Mouse (Mus musculus) hindbrain, embryonic 13.5 days (tissue): ENCODE data around the gene Tead4. TPM values are rescaled to one million over a fixed set of nuclear protein-coding genes. Genes with fewer than 3 reads are reported as not detected.
A peak's percentile ranks its signal among the peaks of the same experiment; 100 is the strongest.

Experiments
- ATAC-seq: fragments of 200-750 bp; cut with Nextera tagmentation; 2 replicates; pipeline ENCODE4 v1.8.0; 2017; ENCODE audit warnings: moderate TSS enrichment; ENCODE audit not compliant: low FRiP score
- H3K27ac ChIP-seq: fragments of 300-500 bp; sonication (generic); 2 replicates; pipeline ENCODE4 v1.5.1; 2015; ENCODE audit warnings: inconsistent platforms, mild to moderate bottlenecking, moderate library complexity
- H3K27me3 ChIP-seq: fragments of 300-500 bp; sonication (generic); 2 replicates; pipeline ENCODE4 v1.6.1; 2015; ENCODE audit warnings: mild to moderate bottlenecking, inconsistent platforms
- H3K36me3 ChIP-seq: fragments of 300-500 bp; sonication (generic); 2 replicates; pipeline ENCODE4 v1.6.1; 2015; ENCODE audit warnings: mild to moderate bottlenecking, inconsistent platforms
- H3K4me1 ChIP-seq: fragments of 300-500 bp; sonication (generic); replicated peaks from 2 replicates; pipeline ENCODE4 v1.6.1; 2015; ENCODE audit warnings: inconsistent platforms
- H3K4me2 ChIP-seq: fragments of 300-500 bp; sonication (generic); 2 replicates; pipeline ENCODE4 v1.6.1; 2015; ENCODE audit warnings: inconsistent platforms, mild to moderate bottlenecking, moderate library complexity
- H3K4me3 ChIP-seq: fragments of 300-500 bp; sonication (generic); 2 replicates; pipeline ENCODE4 v1.5.1; 2015; ENCODE audit warnings: mild to moderate bottlenecking, inconsistent platforms
- H3K9ac ChIP-seq: fragments of 300-500 bp; sonication (generic); 2 replicates; pipeline ENCODE4 v1.6.1; 2015; ENCODE audit warnings: mild to moderate bottlenecking, inconsistent platforms
- H3K9me3 ChIP-seq: fragments of 300-500 bp; sonication (generic); 2 replicates; pipeline ENCODE4 v1.6.1; 2016; ENCODE audit warnings: inconsistent platforms
- WGBS: fragments of 180-500 bp; shearing (Covaris S2); methylation state at CpG from one replicate; pipeline ENCODE4 v1.1.7; 2015; 5-methylcytosine and 5-hydroxymethylcytosine counted together
- polyA plus RNA-seq: library from polyadenylated mRNA; unstranded; fragments of >200 nt; fragmentation: Nextera tagmentation; extraction: Ambion mirVana; gene quantifications from 2 replicates; pipeline ENCODE4 v1.2.1, GENCODE M21; 2015

Gene Tead4
- 0.53 and 0.70 TPM in 2 replicates for polyA plus RNA-seq

DNA sequence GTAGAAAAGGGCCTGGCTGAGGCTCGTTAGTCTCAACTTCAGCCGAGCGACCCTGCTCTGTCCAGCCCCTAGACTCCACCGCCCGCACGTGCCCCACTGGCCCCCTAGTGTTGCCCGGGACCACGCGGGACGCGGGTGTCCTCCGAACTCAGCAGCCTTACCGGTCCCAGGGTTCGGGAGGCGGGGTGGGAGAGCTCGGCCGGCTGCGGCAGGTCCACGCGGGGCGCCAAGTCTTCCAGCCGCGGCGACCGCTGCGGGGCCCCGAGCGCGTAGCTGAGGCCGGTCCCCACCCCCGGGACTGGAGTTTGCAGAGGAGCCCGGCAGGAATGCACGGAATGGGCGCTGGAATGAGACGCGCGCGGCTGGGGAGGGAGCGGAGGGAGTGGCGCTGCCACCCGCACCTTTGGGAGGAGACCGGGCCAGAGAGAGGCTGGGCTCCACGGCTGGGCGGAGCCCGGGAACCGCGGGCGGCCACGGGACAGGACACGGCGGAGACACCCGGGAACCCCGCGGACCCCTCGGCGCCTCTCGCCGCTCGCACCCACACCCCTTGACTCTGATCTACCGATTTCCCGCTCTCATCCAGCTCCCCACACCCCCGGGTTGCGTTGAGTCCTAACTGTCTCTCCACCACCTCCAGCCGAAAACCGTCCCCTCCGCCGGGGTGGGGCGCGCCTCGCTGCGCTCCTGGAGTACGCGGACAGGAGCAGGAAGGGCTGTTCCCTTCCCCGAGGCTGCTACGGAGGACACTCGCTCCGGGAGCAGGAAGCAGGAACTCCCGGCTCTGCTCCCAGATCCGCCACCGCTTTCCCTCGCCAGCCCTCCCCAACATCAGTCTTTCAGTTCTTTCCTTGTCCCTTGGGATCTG is at the start of gene Tead4:
Gene Tead4 (minus strand): TSS at position 690 of the 868 bp plus-strand sequence.
- Histone ChIP-seq H3K4me3 (peak within 1 kb of the TSS; percentile 67), H3K4me1 (peaks cover 36% of the 10 kb centered on the region), H3K9ac (peak within 1 kb of the TSS; percentile 77), H3K36me3 (no peaks in the 10 kb centered on the region), H3K9me3 (no peaks in the 10 kb centered on the region), H3K27me3 (peaks cover 71% of the 10 kb centered on the region), H3K4me2 (peak within 1 kb of the TSS; percentile 100), H3K27ac (no peak within 1 kb of the TSS)
- peak; percentile 58 for ATAC-seq
- under 1% methylated on average over 74 of the region's 81 CpGs for WGBS

DNA sequence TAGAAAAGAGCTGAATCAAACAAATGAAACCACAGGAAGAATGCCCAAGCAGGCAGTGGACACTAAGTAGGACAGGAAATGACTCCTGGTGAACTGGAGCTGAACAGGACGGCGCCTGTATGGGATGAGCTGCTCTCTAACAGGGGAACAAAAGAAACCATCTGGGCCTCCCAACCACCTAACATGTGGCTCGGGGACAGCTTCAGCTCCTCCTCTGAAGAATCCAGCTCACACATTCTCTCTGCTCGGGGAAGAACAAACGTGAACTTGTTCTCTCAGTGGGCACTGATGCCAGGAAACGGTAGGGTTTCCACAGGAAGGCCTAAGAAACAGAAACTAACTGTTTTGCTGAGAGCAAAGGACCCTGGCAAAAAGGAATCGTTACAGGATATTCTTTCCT is 49.1 kb upstream of the Tead4 start:
- no peak overlapping the region for H3K9ac ChIP-seq
- H3K27ac ChIP-seq = peak overlapping the region; percentile 8
- no peak overlapping the region for H3K4me3 ChIP-seq
- no peak overlapping the region for H3K4me2 ChIP-seq
- no peak for ATAC-seq
- H3K36me3 ChIP-seq = peaks cover 13% of the 10 kb centered on the region
- 39% methylated on average over 7 of the region's 7 CpGs for WGBS
- no peaks in the 10 kb centered on the region for H3K27me3 ChIP-seq
- peaks cover 33% of the 10 kb centered on the region for H3K4me1 ChIP-seq
- H3K9me3 ChIP-seq = no peaks in the 10 kb centered on the region

DNA sequence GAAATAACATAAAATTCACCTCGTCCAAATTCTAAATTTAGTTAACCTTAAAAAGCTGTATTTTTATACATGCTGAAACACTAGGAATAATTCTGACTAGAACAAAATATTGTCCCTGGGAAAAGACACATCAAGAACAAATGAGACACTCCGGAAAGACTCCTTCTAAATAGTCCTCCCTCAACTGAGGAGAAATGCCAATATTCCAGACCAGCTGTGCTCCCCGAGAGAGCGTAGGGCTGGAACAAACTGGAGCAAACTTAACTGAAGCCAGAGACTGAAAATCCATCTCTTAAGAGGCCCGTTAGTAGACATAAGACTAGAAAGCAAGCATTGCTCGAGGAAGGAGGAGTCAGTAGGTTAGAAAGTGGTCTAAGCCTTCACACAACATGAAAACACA is 46.2 kb upstream of the Tead4 start:
- H3K4me2 ChIP-seq = no peak overlapping the region
- 0 out of 2 replicates have a peak, but pooled peaks cover 14% of the 10 kb centered on the region for H3K4me1 ChIP-seq
- no peak overlapping the region for H3K4me3 ChIP-seq
- H3K27ac ChIP-seq = no peak overlapping the region
- ATAC-seq = no peak
- H3K9ac ChIP-seq = no peak overlapping the region
- 89% methylated on average over 6 of the region's 6 CpGs for WGBS
- H3K36me3 ChIP-seq = peaks cover 17% of the 10 kb centered on the region
- no peaks in the 10 kb centered on the region for H3K27me3 ChIP-seq
- no peaks in the 10 kb centered on the region for H3K9me3 ChIP-seq

DNA sequence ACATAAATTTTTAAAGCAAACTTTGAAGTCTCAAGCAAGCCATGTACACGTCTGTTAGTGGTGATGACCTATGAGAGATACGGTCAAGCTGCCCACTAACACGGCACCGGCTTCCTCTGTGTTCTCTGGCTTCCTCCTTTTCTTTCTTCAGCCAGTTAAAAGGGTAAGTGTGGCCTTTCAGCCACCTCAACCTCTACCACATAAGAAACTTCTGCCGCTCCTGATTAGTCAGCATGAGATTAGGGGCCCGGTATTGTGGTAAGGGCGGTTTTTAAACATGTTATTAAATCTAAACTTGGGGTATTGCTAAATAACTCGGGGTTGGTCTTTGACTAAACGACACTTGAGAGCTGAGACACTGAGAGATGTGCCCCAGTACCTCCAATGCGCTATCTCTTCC is 45.0 kb upstream of the Tead4 start:
- no peaks in the 10 kb centered on the region for H3K27me3 ChIP-seq
- H3K9me3 ChIP-seq = no peaks in the 10 kb centered on the region
- H3K4me2 ChIP-seq = no peak overlapping the region
- H3K4me3 ChIP-seq = no peak overlapping the region
- H3K27ac ChIP-seq = no peak overlapping the region
- WGBS = 94% methylated on average over 10 of the region's 10 CpGs
- no peak for ATAC-seq
- H3K36me3 ChIP-seq = peaks cover 15% of the 10 kb centered on the region
- 0 out of 2 replicates have a peak, but pooled peaks cover 14% of the 10 kb centered on the region for H3K4me1 ChIP-seq
- no peak overlapping the region for H3K9ac ChIP-seq

DNA sequence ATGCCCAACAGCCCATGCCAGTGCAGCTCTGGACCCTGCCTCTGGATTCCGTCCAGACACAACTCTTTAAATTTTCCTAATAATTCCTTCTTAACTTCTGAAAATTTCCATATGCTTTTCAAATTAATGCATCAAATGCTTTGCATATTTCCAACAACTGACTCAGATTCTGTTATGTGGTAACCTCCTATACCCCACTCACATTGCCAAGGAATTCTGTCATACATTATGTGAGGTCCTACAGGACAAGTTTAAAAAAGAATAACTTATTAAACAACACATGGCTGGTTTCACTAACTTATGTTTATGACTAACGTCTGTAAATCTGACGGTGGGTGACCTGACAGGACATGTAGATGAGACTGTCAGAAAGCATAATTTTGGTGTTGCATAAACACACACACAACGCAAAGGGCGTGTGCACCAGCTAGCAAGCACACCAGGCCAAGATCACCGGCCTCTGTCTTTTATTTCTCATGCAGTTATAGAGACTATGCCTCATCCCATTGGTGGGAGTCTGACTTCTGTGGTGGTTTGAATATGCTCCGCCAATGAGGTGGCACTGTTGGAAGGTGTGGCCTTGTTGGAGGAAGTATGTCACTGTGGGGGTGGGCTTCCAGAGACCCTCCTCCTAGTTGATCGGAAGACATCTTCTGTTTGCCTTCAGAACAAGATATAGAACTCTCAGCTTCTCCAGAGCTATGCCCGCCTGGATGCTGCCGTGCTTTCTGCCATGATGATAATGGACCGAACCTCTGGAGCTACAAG is 41.5 kb upstream of the Tead4 start:
- ATAC-seq = no peak
- Histone ChIP-seq H3K27ac (no peak overlapping the region), H3K36me3 (peaks cover 16% of the 10 kb centered on the region), H3K4me2 (no peak overlapping the region), H3K9me3 (no peaks in the 10 kb centered on the region), H3K27me3 (no peaks in the 10 kb centered on the region), H3K9ac (no peak overlapping the region), H3K4me3 (no peak overlapping the region), H3K4me1 (peaks cover 19% of the 10 kb centered on the region)
- WGBS = 95% methylated on average over 11 of the region's 11 CpGs

DNA sequence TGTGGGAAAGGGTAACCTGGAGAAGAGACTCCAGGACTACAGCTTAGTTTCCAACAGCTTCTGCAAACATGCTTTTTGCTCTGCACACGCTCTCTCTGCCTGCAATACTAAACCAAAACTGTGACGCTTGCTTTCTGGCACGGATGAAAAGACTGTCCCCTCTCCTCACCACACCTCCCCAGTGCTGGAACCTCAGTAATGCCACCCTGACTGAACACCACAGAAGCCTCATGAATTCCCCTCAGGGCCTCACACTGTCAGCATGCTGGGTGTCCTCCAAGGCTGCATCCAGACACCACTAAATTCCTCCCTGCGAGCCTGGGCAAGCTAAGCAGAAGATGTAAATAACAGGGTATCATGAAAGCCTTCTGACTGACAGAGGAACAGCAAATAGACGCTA is 38.3 kb upstream of the Tead4 start:
- H3K9ac ChIP-seq = no peak overlapping the region
- no peak for ATAC-seq
- WGBS = 59% methylated on average over 5 of the region's 5 CpGs
- no peaks in the 10 kb centered on the region for H3K27me3 ChIP-seq
- peaks cover 38% of the 10 kb centered on the region for H3K36me3 ChIP-seq
- no peaks in the 10 kb centered on the region for H3K9me3 ChIP-seq
- no peak overlapping the region for H3K4me2 ChIP-seq
- H3K4me1 ChIP-seq = peaks cover 19% of the 10 kb centered on the region
- peak overlapping the region; percentile 40; the same call in 1 of the 2 replicates for H3K27ac ChIP-seq
- H3K4me3 ChIP-seq = no peak overlapping the region

DNA sequence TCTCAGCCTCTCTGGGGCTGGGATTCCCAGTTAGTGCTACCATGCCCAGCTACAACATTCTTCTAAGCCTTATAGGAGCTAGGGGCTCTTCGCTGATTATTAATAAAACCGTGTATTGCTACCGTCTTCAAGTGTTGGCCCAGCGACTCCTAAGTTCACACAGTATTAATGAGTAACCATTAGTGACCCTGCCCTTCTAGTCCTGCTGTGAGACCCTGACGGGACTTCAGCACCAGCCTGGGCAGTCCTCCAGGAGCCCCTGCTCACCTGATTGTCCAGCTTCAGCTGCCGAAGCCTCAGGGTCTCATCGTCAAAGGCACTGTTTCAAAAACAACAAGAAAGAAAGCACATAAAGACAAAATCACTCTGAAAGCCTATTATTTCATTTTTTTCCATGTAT is 36.8 kb upstream of the Tead4 start:
- no peak overlapping the region for H3K4me2 ChIP-seq
- H3K4me3 ChIP-seq = no peak overlapping the region
- H3K36me3 ChIP-seq = peaks cover 47% of the 10 kb centered on the region
- H3K9ac ChIP-seq = no peak overlapping the region
- 77% methylated on average over 7 of the region's 7 CpGs for WGBS
- H3K9me3 ChIP-seq = no peaks in the 10 kb centered on the region
- H3K4me1 ChIP-seq = peaks cover 19% of the 10 kb centered on the region
- H3K27me3 ChIP-seq = no peaks in the 10 kb centered on the region
- ATAC-seq = no peak
- no peak overlapping the region for H3K27ac ChIP-seq

DNA sequence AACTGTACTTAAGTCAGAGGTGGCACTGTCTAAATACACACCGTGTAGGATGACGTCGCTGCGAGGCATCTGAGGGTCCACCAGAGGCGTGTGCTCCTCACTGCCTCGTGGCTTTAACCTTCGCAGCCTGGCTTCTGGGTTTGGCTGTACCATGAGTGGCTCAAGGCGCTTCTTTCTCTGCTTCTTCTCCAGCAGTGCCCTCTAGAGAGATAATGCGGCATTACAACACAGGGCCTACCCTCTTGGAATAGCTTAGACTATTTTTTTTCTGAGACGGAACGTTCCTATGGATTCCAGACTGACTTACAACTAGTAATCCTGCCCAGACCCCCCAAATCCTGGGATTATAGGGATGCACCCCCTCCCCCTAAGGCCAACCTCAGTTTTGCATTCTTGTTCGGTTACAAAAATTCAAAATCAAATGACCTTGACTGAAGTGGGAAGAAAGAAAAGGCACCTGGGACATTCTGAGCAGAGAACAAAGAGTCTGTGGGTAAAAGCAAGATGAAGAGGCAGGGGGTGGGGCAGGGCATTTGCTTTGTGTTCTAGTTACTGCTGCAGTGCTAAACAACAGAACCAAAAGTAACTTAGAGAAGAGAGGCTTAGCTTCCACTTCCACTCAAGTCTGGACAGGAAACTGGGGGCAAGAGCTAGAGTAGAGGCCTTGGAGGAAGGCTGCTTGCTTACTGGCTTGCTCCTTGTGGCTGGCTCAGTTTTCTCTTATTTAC is 33.9 kb upstream of the Tead4 start:
- Histone ChIP-seq H3K9ac (no peak overlapping the region; the same call in 1 of the 2 replicates), H3K27ac (peak overlapping the region; percentile 27; the same call in 1 of the 2 replicates), H3K4me3 (no peak overlapping the region)

DNA sequence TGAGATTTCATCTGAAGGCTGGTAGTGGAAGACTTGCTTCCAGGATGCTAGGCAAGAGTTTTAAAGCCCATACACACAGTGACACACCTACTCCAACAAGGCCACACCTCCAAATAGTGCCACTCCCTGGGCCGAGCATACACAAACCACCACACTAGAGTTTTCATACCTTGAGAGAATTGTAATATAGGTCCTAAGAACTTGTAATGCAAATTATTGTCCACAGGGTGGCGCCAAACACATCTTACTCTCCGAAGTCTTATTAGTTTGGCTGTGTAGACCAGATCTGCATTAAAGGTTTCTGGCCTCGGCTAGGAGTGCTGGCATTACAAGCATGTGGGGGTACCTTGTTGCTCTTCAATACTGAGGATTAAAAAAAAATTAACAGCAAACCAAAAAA is 17.7 kb upstream of the Tead4 start:
- Histone ChIP-seq H3K4me3 (no peak overlapping the region), H3K4me1 (no peaks in the 10 kb centered on the region), H3K9ac (no peak overlapping the region), H3K4me2 (no peak overlapping the region), H3K27ac (no peak overlapping the region), H3K36me3 (peaks cover 23% of the 10 kb centered on the region), H3K27me3 (no peaks in the 10 kb centered on the region), H3K9me3 (no peaks in the 10 kb centered on the region)
- ATAC-seq = peak; percentile 73; the same call in 1 of the 2 replicates
- WGBS = 10% methylated on average over 4 of the region's 4 CpGs

More for the DNA sequence above, 33.9 kb upstream of the Tead4 start:
- Histone ChIP-seq H3K4me2 (no peak overlapping the region), H3K4me1 (peaks cover 16% of the 10 kb centered on the region), H3K27me3 (no peaks in the 10 kb centered on the region), H3K9me3 (peaks cover 11% of the 10 kb centered on the region; the same call in 1 of the 2 replicates), H3K36me3 (peaks cover 65% of the 10 kb centered on the region)
- WGBS = 20% methylated on average over 12 of the region's 12 CpGs
- peak; percentile 79 for ATAC-seq

DNA sequence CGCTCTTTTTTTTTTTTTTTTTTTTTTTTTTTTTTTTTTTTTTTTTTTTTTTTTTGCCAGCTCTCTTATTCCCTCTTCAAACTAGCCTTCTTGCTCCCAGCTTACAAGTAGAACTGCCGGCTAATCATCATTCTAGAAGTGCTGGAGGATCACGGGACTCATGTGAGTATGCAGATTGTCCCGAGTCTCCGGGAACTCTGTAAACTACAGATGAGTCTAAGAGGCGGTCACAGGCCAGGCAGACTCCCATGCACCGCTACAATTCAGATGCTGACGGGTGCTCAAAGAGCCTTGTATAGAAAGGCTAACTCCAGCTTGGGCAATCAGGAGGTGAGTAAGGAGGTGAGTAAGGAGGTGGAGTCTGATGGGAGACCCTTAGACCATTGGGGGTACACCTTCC is 15.0 kb upstream of the Tead4 start:
- H3K27ac ChIP-seq = no peak overlapping the region
- 74% methylated on average over 8 of the region's 8 CpGs for WGBS
- no peak for ATAC-seq

DNA sequence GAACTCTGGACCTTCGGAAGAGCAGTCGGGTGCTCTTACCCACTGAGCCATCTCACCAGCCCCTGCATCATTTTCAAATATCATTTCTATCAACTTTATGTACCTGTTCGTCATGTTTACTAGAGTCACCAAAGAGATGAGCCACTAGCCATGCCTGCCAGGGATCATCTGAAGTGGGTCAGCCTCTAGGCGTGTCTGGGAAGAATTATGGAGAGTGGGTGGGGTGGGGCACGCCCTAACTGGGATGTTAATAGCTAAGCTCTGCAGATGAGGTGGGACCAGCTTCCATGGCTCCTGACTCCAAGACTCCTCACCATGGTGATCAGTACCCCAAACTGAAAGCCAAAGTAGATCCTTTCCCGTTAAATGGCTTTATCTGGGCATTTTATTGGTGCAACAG is 14.2 kb upstream of the Tead4 start:
- 92% methylated on average over 6 of the region's 6 CpGs for whole genome bisulfite sequencing
- H3K4me1 ChIP-seq = no peaks in the 10 kb centered on the region

More for the DNA sequence above, 15.0 kb upstream of the Tead4 start:
- Histone ChIP-seq H3K36me3 (no peaks in the 10 kb centered on the region), H3K4me1 (no peaks in the 10 kb centered on the region), H3K9me3 (no peaks in the 10 kb centered on the region), H3K4me3 (no peak overlapping the region), H3K27me3 (no peaks in the 10 kb centered on the region), H3K4me2 (no peak overlapping the region), H3K9ac (no peak overlapping the region)

DNA sequence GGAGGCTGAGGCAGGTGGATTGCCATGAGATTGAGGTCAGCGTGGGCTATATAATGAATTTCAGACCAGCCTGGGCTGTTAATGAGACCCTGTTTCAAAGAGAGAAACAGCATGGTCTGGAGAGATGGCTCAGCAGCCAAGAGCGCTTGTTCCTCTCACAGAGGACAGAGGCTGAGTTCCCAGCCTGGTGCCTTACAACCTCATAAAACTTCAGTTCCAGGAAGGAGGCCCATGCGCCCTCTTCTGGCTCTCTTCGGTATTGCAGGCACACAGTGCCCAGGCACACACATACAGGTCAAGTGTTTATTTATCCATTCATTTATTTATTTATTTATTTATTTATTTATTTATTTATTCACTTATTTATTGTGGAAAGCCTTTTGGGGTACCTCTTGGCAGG is 7.7 kb upstream of the Tead4 start:
- H3K27ac ChIP-seq = no peak overlapping the region
- WGBS = 33% methylated on average over 4 of the region's 4 CpGs
- no peak for ATAC-seq

More for the DNA sequence above, 14.2 kb upstream of the Tead4 start:
- no peak for ATAC-seq
- no peaks in the 10 kb centered on the region for H3K36me3 ChIP-seq
- H3K9ac ChIP-seq = no peak overlapping the region
- H3K9me3 ChIP-seq = no peaks in the 10 kb centered on the region
- no peak overlapping the region for H3K4me2 ChIP-seq
- H3K27me3 ChIP-seq = no peaks in the 10 kb centered on the region
- no peak overlapping the region for H3K4me3 ChIP-seq
- H3K27ac ChIP-seq = no peak overlapping the region

More for the DNA sequence above, 7.7 kb upstream of the Tead4 start:
- Histone ChIP-seq H3K4me2 (no peak overlapping the region), H3K9ac (no peak overlapping the region), H3K36me3 (no peaks in the 10 kb centered on the region), H3K4me3 (no peak overlapping the region), H3K4me1 (no peaks in the 10 kb centered on the region), H3K9me3 (no peaks in the 10 kb centered on the region), H3K27me3 (0 out of 2 replicates have a peak, but pooled peaks cover 7% of the 10 kb centered on the region)
